Mouse (Mus musculus) olfactory bulb, adult 2 months (tissue): Measurements from ENCODE around the gene Fsd2.

ENCODE experiments used
- CTCF ChIP-seq: fragments of 200-500 bp; IDR thresholded peaks from 2 replicates; pipeline ENCODE4 v1.5.1; 2012; ENCODE audit warnings: low read depth, mild to moderate bottlenecking, low read length, moderate library complexity; ENCODE audit not compliant: insufficient read depth
- POLR2A ChIP-seq: fragments of 200-500 bp; IDR thresholded peaks from 2 replicates; pipeline ENCODE4 v1.6.1; 2012; ENCODE audit warnings: mild to moderate bottlenecking, low read depth, low read length, moderate library complexity; ENCODE audit not compliant: insufficient read depth

GRCm38 (mm10) chr7:81514906-81515590, 51.7 kb downstream of the Fsd2 start:
- TF ChIP-seq CTCF, result no peak
- TF ChIP-seq POLR2A, result no peak
